Mouse (Mus musculus) midbrain, embryonic 15.5 days (tissue): ENCODE measurements around the gene Cyp2f2. TPM values are rescaled to one million over a fixed set of nuclear protein-coding genes. Genes with fewer than 3 reads are reported as not detected.

Source experiments
- microRNA-seq: library from miRNA; unstranded; fragments of <30 nt; microRNA quantifications from one replicate; pipeline ENCODE4, GENCODE M21; 2016
- polyA plus RNA-seq: library from polyadenylated mRNA; unstranded; fragments of >200 nt; fragmentation: Nextera tagmentation; extraction: Ambion mirVana; gene quantifications from 2 replicates; pipeline ENCODE4 v1.2.1, GENCODE M21; 2015

Cyp2f2 gene
- polyA plus RNA-seq, 1 experiment from 2014 or later: 0.09 TPM

Small RNA genes within 50 kb of the gene (microRNA-seq; reads per million reads assigned to microRNA genes)
- 2.2 reads per million, percentile 7 among the genes with 10 or more reads in this experiment for gene Mir3101

Other genes with a start within 250 kb of the Cyp2f2 start
- gene Cyp2a22, start 180.5 kb upstream of the Cyp2f2 start, polyA plus RNA-seq: not detected in 2 replicates
- gene Cyp2a12, start 90.8 kb upstream of the Cyp2f2 start, polyA plus RNA-seq: not detected in 2 replicates
- gene Cyp2t4, start 33.8 kb downstream of the Cyp2f2 start, polyA plus RNA-seq: 0.11 TPM in 1 of 2 replicates, not detected in the other
- 113 and 126 TPM in 2 replicates for gene Egln2, start 46.9 kb downstream of the Cyp2f2 start, polyA plus RNA-seq
- 101 and 107 TPM in 2 replicates for gene Rab4b, start 59.0 kb downstream of the Cyp2f2 start, polyA plus RNA-seq
- 0.40 and 0.62 TPM in 2 replicates for gene Gm21983, start 61.2 kb downstream of the Cyp2f2 start, polyA plus RNA-seq
- gene Mia, start 61.2 kb downstream of the Cyp2f2 start, polyA plus RNA-seq: 14.0 and 16.2 TPM in 2 replicates
- gene BC024978, start 75.9 kb downstream of the Cyp2f2 start, polyA plus RNA-seq: 3.7 and 3.9 TPM in 2 replicates
- gene Snrpa, start 76.4 kb downstream of the Cyp2f2 start, polyA plus RNA-seq: 204 and 215 TPM in 2 replicates
- 8.5 and 8.7 TPM in 2 replicates for gene Itpkc, start 108.8 kb downstream of the Cyp2f2 start, polyA plus RNA-seq
- gene Coq8b, start 113.1 kb downstream of the Cyp2f2 start, polyA plus RNA-seq: 26.9 and 27.9 TPM in 2 replicates
- 58.7 and 66.3 TPM in 2 replicates for gene Numbl, start 138.5 kb downstream of the Cyp2f2 start, polyA plus RNA-seq
- 13.4 and 15.7 TPM in 2 replicates for gene Ltbp4, start 217.8 kb downstream of the Cyp2f2 start, polyA plus RNA-seq
- 63.9 and 64.7 TPM in 2 replicates for gene Shkbp1, start 236.1 kb downstream of the Cyp2f2 start, polyA plus RNA-seq
- gene Gm20479, start 237.5 kb downstream of the Cyp2f2 start, polyA plus RNA-seq: not detected in 2 replicates